30 mouse cellular contexts compared by ENCODE assay signal in the genomic region with DNA sequence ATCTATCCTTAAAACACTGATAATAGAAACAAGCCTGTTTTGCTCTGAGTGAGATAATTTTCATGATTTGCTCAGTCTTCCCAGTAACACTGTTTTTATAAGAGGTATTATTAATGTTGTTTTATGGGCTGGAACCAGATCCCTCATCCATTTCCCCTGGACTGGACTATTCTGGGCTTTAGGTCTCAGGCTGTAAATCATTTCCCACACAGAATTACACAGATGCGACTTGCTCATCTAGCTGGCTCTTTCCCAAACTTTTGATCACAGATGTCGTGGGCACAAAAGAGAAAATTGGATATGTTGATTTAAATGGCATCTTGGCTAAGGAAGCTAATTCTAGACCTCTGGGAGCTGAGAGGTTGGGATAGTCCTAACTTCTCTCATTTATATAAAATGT. TPM values are rescaled to one million over a fixed set of nuclear protein-coding genes. Genes with fewer than 3 reads are reported as not detected.
DNase-seq lines count a peak whose midpoint lies in the region; ATAC-seq and TF ChIP-seq lines count a peak whose summit lies in the region.
"Had no signal": no experiment of that assay in that cellular context is flagged by ENCODE, and none has a peak within 500 bp of the region (broad histone marks: within the 10 kb centered on the region; RNA-seq: fewer than 3 reads in every experiment).

A gene (plus strand): TSS at position 157 of the 400 bp plus-strand sequence.

- no peaks in the 10 kb centered on the region for H3K9me3 ChIP-seq in kidney, embryonic 14.5 days (ENCODE audit: control insufficient read depth, low read length)
- no peaks in the 10 kb centered on the region for H3K9me3 ChIP-seq in lung, embryonic 14.5 days (ENCODE audit: low read depth, low read length)
- H3K9me3 ChIP-seq: embryonic facial prominence, embryonic 15.5 days; forebrain, embryonic 10.5 days; hindbrain, embryonic 12.5 days; midbrain, embryonic 15.5 days had no signal

- 13% methylated on average over 2 of the region's 2 CpGs for WGBS in kidney, embryonic 14.5 days
- WGBS in lung, embryonic 14.5 days, result 38% methylated on average over 2 of the region's 2 CpGs

- no peak for TF ChIP-seq CTCF in lung, embryonic 14.5 days (IDR thresholded peaks at IDR 0.05; ENCODE audit: low read depth)

- H3K27ac ChIP-seq in kidney, embryonic 14.5 days (ENCODE audit: low read depth, low read length), result no peak within 1 kb of the TSS
- H3K27ac ChIP-seq in lung, embryonic 14.5 days (ENCODE audit: low read depth), result no peak within 1 kb of the TSS
- H3K27ac ChIP-seq: embryonic facial prominence, embryonic 15.5 days; forebrain, embryonic 10.5 days; hindbrain, embryonic 12.5 days; midbrain, embryonic 15.5 days had no signal

- H3K4me1 ChIP-seq in kidney, embryonic 14.5 days (ENCODE audit: control insufficient read depth, insufficient read depth, low read length), result no peaks in the 10 kb centered on the region
- H3K4me1 ChIP-seq in lung, embryonic 14.5 days (ENCODE audit: insufficient read depth), result no peaks in the 10 kb centered on the region
- H3K4me1 ChIP-seq: embryonic facial prominence, embryonic 15.5 days; forebrain, embryonic 10.5 days; hindbrain, embryonic 12.5 days; midbrain, embryonic 15.5 days had no signal

- peak; percentile 90; the same call in 1 of the 2 replicates for ATAC-seq in kidney, embryonic 14.5 days (ENCODE audit: low FRiP score, low TSS enrichment)
- no peak for ATAC-seq in lung, embryonic 14.5 days (ENCODE audit: insufficient read depth)
- no peak for ATAC-seq in granulocyte monocyte progenitor cell, adult 5-6 weeks (replicated peaks; ENCODE audit: poor library complexity, severe bottlenecking)
- ATAC-seq: activated CD4-positive, CD25-positive, alpha-beta regulatory T cell, adult 4 months; midbrain, embryonic 15.5 days had no signal

- H3K9ac ChIP-seq in kidney, embryonic 14.5 days (ENCODE audit: low read depth, low read length), result no peak within 1 kb of the TSS
- H3K9ac ChIP-seq in lung, embryonic 14.5 days, result no peak within 1 kb of the TSS
- H3K9ac ChIP-seq: embryonic facial prominence, embryonic 15.5 days; hindbrain, embryonic 12.5 days; midbrain, embryonic 15.5 days had no signal

- H3K27me3 ChIP-seq in kidney, embryonic 14.5 days (ENCODE audit: control insufficient read depth, insufficient read depth, low read length), result no peaks in the 10 kb centered on the region
- no peaks in the 10 kb centered on the region for H3K27me3 ChIP-seq in lung, embryonic 14.5 days (ENCODE audit: insufficient read depth, low read length)
- H3K27me3 ChIP-seq: embryonic facial prominence, embryonic 15.5 days; hindbrain, embryonic 12.5 days; midbrain, embryonic 15.5 days had no signal

- H3K4me3 ChIP-seq in kidney, embryonic 14.5 days (ENCODE audit: low read length), result no peak within 1 kb of the TSS
- no peak within 1 kb of the TSS for H3K4me3 ChIP-seq in lung, embryonic 14.5 days (ENCODE audit: low read depth, low read length)
- H3K4me3 ChIP-seq: embryonic facial prominence, embryonic 15.5 days; forebrain, embryonic 10.5 days; hindbrain, embryonic 12.5 days; midbrain, embryonic 15.5 days had no signal

- DNase-seq in kidney, postnatal 10 days, result no peak
- peak; percentile 1 for DNase-seq in lung, embryonic 14.5 days
- no peak for DNase-seq in lung, postnatal 10 days
- peak; percentile 63 for DNase-seq in brain, adult 2 months (ENCODE audit: low read depth, low spot score)
- peak; percentile 12 to 15 for DNase-seq in layer of hippocampus, adult 8-10 months (ENCODE audit: low spot score in 2 of 2)
- DNase-seq: adrenal gland, postnatal 14 days; cerebellum, adult 18-20 months; cerebellum, postnatal 36 days; heart, postnatal 10 days; kidney, postnatal 36 days; lung, adult 18-20 months; lung, postnatal 36 days; spleen, adult 18-20 months; thymus, postnatal 36 days had no signal

- no peak within 1 kb of the TSS for H3K4me2 ChIP-seq in kidney, embryonic 14.5 days (replicated peaks; ENCODE audit: low read depth, low read length)
- no peak within 1 kb of the TSS for H3K4me2 ChIP-seq in lung, embryonic 14.5 days
- H3K4me2 ChIP-seq: embryonic facial prominence, embryonic 15.5 days; heart, embryonic 11.5 days; hindbrain, embryonic 12.5 days; liver, embryonic 11.5 days; midbrain, embryonic 15.5 days had no signal

- H3K36me3 ChIP-seq in kidney, embryonic 14.5 days (ENCODE audit: control insufficient read depth, insufficient read depth, low read length), result no peaks in the 10 kb centered on the region
- H3K36me3 ChIP-seq in lung, embryonic 14.5 days (ENCODE audit: insufficient read depth), result no peaks in the 10 kb centered on the region
- H3K36me3 ChIP-seq: embryonic facial prominence, embryonic 15.5 days; forebrain, embryonic 10.5 days; hindbrain, embryonic 12.5 days; midbrain, embryonic 15.5 days had no signal

RNA-seq across cellular contexts. Expression of the gene that starts here (rescaled TPM):
- not detected in 2 replicates for polyA plus RNA-seq in kidney, embryonic 14.5 days (2014; fragmentation: Nextera tagmentation; extraction: Ambion mirVana)
- polyA plus RNA-seq in lung, embryonic 14.5 days (2014; fragmentation: Nextera tagmentation; extraction: Ambion mirVana), result not detected in 2 replicates
- not detected for total RNA-seq in layer of hippocampus, adult 8-10 months (2022)
- not detected in 2 replicates for total RNA-seq in granulocyte monocyte progenitor cell, adult 5-6 weeks (2014; fragmentation: Nextera tagmentation)
- not detected in 2 replicates for total RNA-seq in granulocyte monocyte progenitor cell, adult 5-6 weeks (2017)
- total RNA-seq: adrenal gland, postnatal 14 days; ES-E14; gastrocnemius, adult 18-20 months; heart, postnatal 10 days; left cerebral cortex, adult 8-10 months; megakaryocyte-erythroid progenitor cell, adult 5-6 weeks had no signal
- polyA plus RNA-seq: activated CD4-positive, CD25-positive, alpha-beta regulatory T cell, adult 4 months; embryonic facial prominence, embryonic 15.5 days; forebrain, embryonic 10.5 days; gonadal fat pad, adult 2 months; heart, embryonic 11.5 days; hindbrain, embryonic 12.5 days; intestine, embryonic 14.5 days; limb, embryonic 11.5 days; liver, embryonic 11.5 days; midbrain, embryonic 15.5 days had no signal

Comparison
In these comparisons a context has a peak if more than half of its experiments do, and no peak if none do; other contexts are left out.
1. Peak in ATAC-seq in kidney, embryonic 14.5 days; RNA of the gene not detected or under 1 TPM.
2. Peak in DNase-seq in lung, embryonic 14.5 days; RNA of the gene not detected or under 1 TPM.
3. Peak in DNase-seq in layer of hippocampus, adult 8-10 months; RNA of the gene not detected or under 1 TPM.